Mouse (Mus musculus): ENCODE measurements around the gene Car7.
"Not testable (repeated sequence)": the region's sequence is repeated elsewhere in the genome, so short reads cannot be mapped to it uniquely, and the experiment has no call there.

Gene Car7

GRCm38 (mm10) chr8:104570436-104571343 is 36.2 kb downstream of the Car7 start:
- peak; percentile 83 to 88 for DNase-seq

- DNase-seq, result no peak
These were observed 42.3 kb downstream of the Car7 start for GRCm38 (mm10) chr8:104576820-104577219.

GRCm38 (mm10) chr8:104577606-104578005 is 43.1 kb downstream of the Car7 start:
- not testable (repeated sequence) for DNase-seq

- DNase-seq, result no peak
These were observed 50.0 kb downstream of the Car7 start for GRCm38 (mm10) chr8:104584522-104584921.

- DNase-seq, result no peak
These were observed 55.8 kb downstream of the Car7 start for GRCm38 (mm10) chr8:104590284-104590683.

GRCm38 (mm10) chr8:104591133-104591834 is 56.8 kb downstream of the Car7 start, which contains the start of gene Pdp2:
Gene Pdp2 (plus strand): TSS chr8:104591451.
- peak; percentile 91 to 92 for DNase-seq

GRCm38 (mm10) chr8:104591856-104592255 is 57.4 kb downstream of the Car7 start:
- DNase-seq, result no peak

GRCm38 (mm10) chr8:104592566-104592965 is 58.1 kb downstream of the Car7 start:
- no peak for DNase-seq

- no peak for DNase-seq
These were observed 59.2 kb downstream of the Car7 start for GRCm38 (mm10) chr8:104593536-104594325.

- DNase-seq, result no peak
These were observed 60.3 kb downstream of the Car7 start for GRCm38 (mm10) chr8:104594611-104595362.

GRCm38 (mm10) chr8:104595773-104596536 is 61.5 kb downstream of the Car7 start:
- no peak for DNase-seq

GRCm38 (mm10) chr8:104597656-104598055 is 63.2 kb downstream of the Car7 start:
- DNase-seq, result no peak

- no peak for DNase-seq
These were observed 64.0 kb downstream of the Car7 start for GRCm38 (mm10) chr8:104598496-104598895.

Data from lung, postnatal 4 days (tissue).